Mouse (Mus musculus) hindbrain, embryonic 13.5 days (tissue): ENCODE measurements around the gene Gm20449. TPM values are rescaled to one million over a fixed set of nuclear protein-coding genes. Genes with fewer than 3 reads are reported as not detected.
"Not testable (repeated sequence)": the region's sequence is repeated elsewhere in the genome, so short reads cannot be mapped to it uniquely, and the experiment has no call there.

Source experiments
- ATAC-seq: fragments of 200-750 bp; cut with Nextera tagmentation; 2 replicates; pipeline ENCODE4 v1.8.0; 2017; ENCODE audit warnings: moderate TSS enrichment; ENCODE audit not compliant: low FRiP score
- H3K27ac ChIP-seq: fragments of 300-500 bp; sonication (generic); 2 replicates; pipeline ENCODE4 v1.5.1; 2015; ENCODE audit warnings: inconsistent platforms, mild to moderate bottlenecking, moderate library complexity
- H3K27me3 ChIP-seq: fragments of 300-500 bp; sonication (generic); 2 replicates; pipeline ENCODE4 v1.6.1; 2015; ENCODE audit warnings: mild to moderate bottlenecking, inconsistent platforms
- H3K36me3 ChIP-seq: fragments of 300-500 bp; sonication (generic); 2 replicates; pipeline ENCODE4 v1.6.1; 2015; ENCODE audit warnings: mild to moderate bottlenecking, inconsistent platforms
- H3K4me1 ChIP-seq: fragments of 300-500 bp; sonication (generic); replicated peaks from 2 replicates; pipeline ENCODE4 v1.6.1; 2015; ENCODE audit warnings: inconsistent platforms
- H3K4me2 ChIP-seq: fragments of 300-500 bp; sonication (generic); 2 replicates; pipeline ENCODE4 v1.6.1; 2015; ENCODE audit warnings: inconsistent platforms, mild to moderate bottlenecking, moderate library complexity
- H3K4me3 ChIP-seq: fragments of 300-500 bp; sonication (generic); 2 replicates; pipeline ENCODE4 v1.5.1; 2015; ENCODE audit warnings: mild to moderate bottlenecking, inconsistent platforms
- H3K9ac ChIP-seq: fragments of 300-500 bp; sonication (generic); 2 replicates; pipeline ENCODE4 v1.6.1; 2015; ENCODE audit warnings: mild to moderate bottlenecking, inconsistent platforms
- H3K9me3 ChIP-seq: fragments of 300-500 bp; sonication (generic); 2 replicates; pipeline ENCODE4 v1.6.1; 2016; ENCODE audit warnings: inconsistent platforms
- WGBS: fragments of 180-500 bp; shearing (Covaris S2); methylation state at CpG from one replicate; pipeline ENCODE4 v1.1.7; 2015; 5-methylcytosine and 5-hydroxymethylcytosine counted together
- polyA plus RNA-seq: library from polyadenylated mRNA; unstranded; fragments of >200 nt; fragmentation: Nextera tagmentation; extraction: Ambion mirVana; gene quantifications from 2 replicates; pipeline ENCODE4 v1.2.1, GENCODE M21; 2015

Gene Gm20449
- polyA plus RNA-seq, result 0.06 and 0.09 TPM in 2 replicates

GRCm38 (mm10) chr7:41499389-41500049, at the start of gene Gm20449, which contains the start of gene AW146154:
Gene Gm20449 (minus strand): TSS chr7:41499417.
Gene AW146154 (minus strand): TSS chr7:41499890.
- H3K4me1 ChIP-seq, result no peaks in the 10 kb centered on the region; the same call in 1 of the 2 replicates
- WGBS, result 0% methylated on average over 18 of the region's 18 CpGs
- peak within 1 kb of the TSS; percentile 66 for H3K27ac ChIP-seq
- peak; percentile 98 for ATAC-seq
- no peaks in the 10 kb centered on the region for H3K27me3 ChIP-seq
- H3K36me3 ChIP-seq, result peaks cover 8% of the 10 kb centered on the region; the same call in 1 of the 2 replicates
- peak within 1 kb of the TSS; percentile 74 for H3K4me2 ChIP-seq
- H3K4me3 ChIP-seq, result peak within 1 kb of the TSS; percentile 59
- H3K9ac ChIP-seq, result peak within 1 kb of the TSS; percentile 70
- H3K9me3 ChIP-seq, result 0 out of 2 replicates have a peak, but pooled peaks cover 4% of the 10 kb centered on the region

GRCm38 (mm10) chr7:41512672-41513071, 13.5 kb upstream of the Gm20449 start:
- no peaks in the 10 kb centered on the region for H3K4me1 ChIP-seq
- no peak overlapping the region for H3K27ac ChIP-seq
- H3K9me3 ChIP-seq, result peaks cover 4% of the 10 kb centered on the region
- no peak overlapping the region for H3K4me3 ChIP-seq
- no peak overlapping the region for H3K4me2 ChIP-seq
- H3K27me3 ChIP-seq, result no peaks in the 10 kb centered on the region
- WGBS, result 90% methylated on average over 3 of the region's 3 CpGs
- no peak overlapping the region for H3K9ac ChIP-seq
- ATAC-seq, result no peak
- H3K36me3 ChIP-seq, result no peaks in the 10 kb centered on the region

- H3K9me3 ChIP-seq, result peaks cover 4% of the 10 kb centered on the region; the same call in 1 of the 2 replicates
- no peak for ATAC-seq
- no peaks in the 10 kb centered on the region for H3K27me3 ChIP-seq
- no peaks in the 10 kb centered on the region for H3K36me3 ChIP-seq
- no peak overlapping the region for H3K4me3 ChIP-seq
- no peak overlapping the region for H3K4me2 ChIP-seq
- no peak overlapping the region for H3K27ac ChIP-seq
- H3K4me1 ChIP-seq, result no peaks in the 10 kb centered on the region
- WGBS, result 15% methylated on average over 1 of the region's 1 CpGs
- H3K9ac ChIP-seq, result no peak overlapping the region
Observed at GRCm38 (mm10) chr7:41512207-41512606, 13.0 kb upstream of the Gm20449 start.

GRCm38 (mm10) chr7:41502402-41502801, 3.2 kb upstream of the Gm20449 start:
- no peak for ATAC-seq

GRCm38 (mm10) chr7:41500151-41500934, 1.1 kb upstream of the Gm20449 start:
- Histone ChIP-seq H3K9ac (peak overlapping the region; percentile 70), H3K27ac (no peak overlapping the region), H3K36me3 (no peaks in the 10 kb centered on the region), H3K4me3 (peak overlapping the region; percentile 59), H3K9me3 (no peaks in the 10 kb centered on the region), H3K4me1 (no peaks in the 10 kb centered on the region; the same call in 1 of the 2 replicates), H3K27me3 (no peaks in the 10 kb centered on the region), H3K4me2 (peak overlapping the region; percentile 74)
- peak; percentile 21 for ATAC-seq
- 21% methylated on average over 22 of the region's 22 CpGs for WGBS

More at GRCm38 (mm10) chr7:41502402-41502801, 3.2 kb upstream of the Gm20449 start:
- Histone ChIP-seq H3K9ac (no peak overlapping the region), H3K36me3 (no peaks in the 10 kb centered on the region), H3K4me1 (no peaks in the 10 kb centered on the region; the same call in 1 of the 2 replicates), H3K27ac (no peak overlapping the region), H3K9me3 (no peaks in the 10 kb centered on the region), H3K4me3 (no peak overlapping the region), H3K27me3 (no peaks in the 10 kb centered on the region), H3K4me2 (no peak overlapping the region)
- WGBS, result 39% methylated on average over 1 of the region's 1 CpGs

- under 1% methylated on average over 6 of the region's 6 CpGs for WGBS
- Histone ChIP-seq H3K4me2 (peak overlapping the region; percentile 74), H3K9ac (peak overlapping the region; percentile 70), H3K36me3 (peaks cover 12% of the 10 kb centered on the region; the same call in 1 of the 2 replicates), H3K4me3 (peak overlapping the region; percentile 59), H3K27ac (peak overlapping the region; percentile 66; the same call in 1 of the 2 replicates)
- not testable (repeated sequence) for H3K27me3 ChIP-seq, H3K9me3 ChIP-seq, ATAC-seq, H3K4me1 ChIP-seq
Observed at GRCm38 (mm10) chr7:41499018-41499388, 214 bp downstream of the Gm20449 start.

GRCm38 (mm10) chr7:41498464-41498863, 753 bp downstream of the Gm20449 start:
- H3K4me3 ChIP-seq, result peak overlapping the region; percentile 59
- peak overlapping the region; percentile 74 for H3K4me2 ChIP-seq
- not testable (repeated sequence) for H3K4me1 ChIP-seq, H3K9me3 ChIP-seq, H3K27ac ChIP-seq, ATAC-seq, H3K27me3 ChIP-seq
- H3K9ac ChIP-seq, result peak overlapping the region; percentile 70; the same call in 1 of the 2 replicates
- H3K36me3 ChIP-seq, result peaks cover 12% of the 10 kb centered on the region; the same call in 1 of the 2 replicates
- WGBS, result 79% methylated on average over 4 of the region's 4 CpGs

GRCm38 (mm10) chr7:41497871-41498270, 1.3 kb downstream of the Gm20449 start:
- peaks cover 10% of the 10 kb centered on the region for H3K9me3 ChIP-seq
- no peak for ATAC-seq
- WGBS, result 96% methylated on average over 2 of the region's 2 CpGs

GRCm38 (mm10) chr7:41451864-41452263, 47.4 kb downstream of the Gm20449 start:
- Histone ChIP-seq H3K27ac (no peak overlapping the region), H3K9ac (no peak overlapping the region)
- peak; percentile 28; the same call in 1 of the 2 replicates for ATAC-seq

More at GRCm38 (mm10) chr7:41497871-41498270, 1.3 kb downstream of the Gm20449 start:
- H3K4me3 ChIP-seq, result no peak overlapping the region
- H3K36me3 ChIP-seq, result peaks cover 12% of the 10 kb centered on the region; the same call in 1 of the 2 replicates
- no peak overlapping the region for H3K4me2 ChIP-seq
- no peaks in the 10 kb centered on the region for H3K27me3 ChIP-seq
- no peak overlapping the region for H3K9ac ChIP-seq
- H3K4me1 ChIP-seq, result no peaks in the 10 kb centered on the region; the same call in 1 of the 2 replicates
- H3K27ac ChIP-seq, result no peak overlapping the region

GRCm38 (mm10) chr7:41448596-41448995, 50.6 kb downstream of the Gm20449 start, which contains the start of gene Vmn2r57:
Gene Vmn2r57 (minus strand): TSS chr7:41448696.
- H3K36me3 ChIP-seq, H3K9ac ChIP-seq, H3K9me3 ChIP-seq, H3K4me3 ChIP-seq, H3K4me2 ChIP-seq, H3K4me1 ChIP-seq, H3K27ac ChIP-seq, ATAC-seq, H3K27me3 ChIP-seq: not testable (repeated sequence)
- 86% methylated on average over 1 of the region's 1 CpGs for WGBS

More at GRCm38 (mm10) chr7:41451864-41452263, 47.4 kb downstream of the Gm20449 start:
- no peaks in the 10 kb centered on the region for H3K36me3 ChIP-seq
- peak overlapping the region; percentile 11; the same call in 1 of the 2 replicates for H3K4me3 ChIP-seq
- peak overlapping the region; percentile 32; the same call in 1 of the 2 replicates for H3K4me2 ChIP-seq
- 13% methylated on average over 10 of the region's 10 CpGs for WGBS
- 0 out of 2 replicates have a peak, but pooled peaks cover 3% of the 10 kb centered on the region for H3K9me3 ChIP-seq
- H3K27me3 ChIP-seq, result no peaks in the 10 kb centered on the region
- no peaks in the 10 kb centered on the region for H3K4me1 ChIP-seq

GRCm38 (mm10) chr7:41394130-41394529, 105.1 kb downstream of the Gm20449 start:
- H3K27ac ChIP-seq, result no peak overlapping the region
- no peaks in the 10 kb centered on the region for H3K4me1 ChIP-seq
- no peak overlapping the region for H3K4me3 ChIP-seq
- H3K9ac ChIP-seq, result no peak overlapping the region
- H3K9me3 ChIP-seq, result no peaks in the 10 kb centered on the region
- no peaks in the 10 kb centered on the region for H3K36me3 ChIP-seq
- H3K27me3 ChIP-seq, result no peaks in the 10 kb centered on the region
- peak overlapping the region; percentile 37; the same call in 1 of the 2 replicates for H3K4me2 ChIP-seq
- ATAC-seq, result no peak
- 73% methylated on average over 4 of the region's 4 CpGs for WGBS
